Mouse (Mus musculus): ENCODE data around the gene Tsg101. TPM values are rescaled to one million over a fixed set of nuclear protein-coding genes. Genes with fewer than 3 reads are reported as not detected.

Tsg101 gene
- total and polyA plus RNA-seq, 2 experiments from 2014 or later: 135 to 323 TPM

- peak; percentile 51 for TF ChIP-seq CTCF (IDR thresholded peaks at IDR 0.05)
- Histone ChIP-seq H3K9me3 (ENCODE audit: low read length) (no peaks in the 10 kb centered on the region), H3K9ac (replicated peaks; ENCODE audit: low read length, poor library complexity, severe bottlenecking) (peak within 1 kb of the TSS; percentile 70), H3K4me1 (ENCODE audit: insufficient read depth, low read length) (no peaks in the 10 kb centered on the region; the same call in 1 of the 2 replicates), H3K36me3 (ENCODE audit: insufficient read depth, low read length) (peaks cover 10% of the 10 kb centered on the region; the same call in 1 of the 2 replicates), H3K4me3 (ENCODE audit: low read depth, low read length) (peak within 1 kb of the TSS; percentile 52), H3K27ac (ENCODE audit: low read depth, low read length) (peak within 1 kb of the TSS; percentile 13; the same call in 1 of the 2 replicates), H3K4me2 (ENCODE audit: low read depth, low read length, poor library complexity, severe bottlenecking) (peak within 1 kb of the TSS; percentile 67), H3K27me3 (ENCODE audit: insufficient read depth, low read length) (no peaks in the 10 kb centered on the region)
- DNase-seq (ENCODE audit: low spot score) (peak; percentile 92), ATAC-seq (ENCODE audit: low FRiP score) (peak; percentile 89)
- under 1% methylated on average over 51 of the region's 51 CpGs for WGBS
Measured at GRCm38 (mm10) chr7:46957831-46958691, 38.3 kb upstream of the Tsg101 start, which contains the start of gene Uevld. Gene Uevld, minus strand, starts transcription at chr7:46958527.

GRCm38 (mm10) chr7:46935847-46936246 is 16.1 kb upstream of the Tsg101 start:
- peaks cover 17% of the 10 kb centered on the region; the same call in 1 of the 2 replicates for H3K36me3 ChIP-seq (ENCODE audit: insufficient read depth, low read length)
- H3K4me1 ChIP-seq (ENCODE audit: insufficient read depth, low read length): no peaks in the 10 kb centered on the region
- H3K27ac ChIP-seq (ENCODE audit: low read depth, low read length): no peak overlapping the region
- no peaks in the 10 kb centered on the region for H3K9me3 ChIP-seq (ENCODE audit: low read length)
- no peak overlapping the region for H3K4me3 ChIP-seq (ENCODE audit: low read depth, low read length)
- H3K4me2 ChIP-seq (ENCODE audit: low read depth, low read length, poor library complexity, severe bottlenecking): no peak overlapping the region
- WGBS: 43% methylated on average over 4 of the region's 4 CpGs
- peak; percentile 76 for TF ChIP-seq CTCF (IDR thresholded peaks at IDR 0.05)
- H3K9ac ChIP-seq (replicated peaks; ENCODE audit: low read length, poor library complexity, severe bottlenecking): no peak overlapping the region
- ATAC-seq (ENCODE audit: low FRiP score) (0 out of 2 replicates have a peak, but pooled peaks have one; percentile 27), DNase-seq (ENCODE audit: low spot score) (peak; percentile 73)
- H3K27me3 ChIP-seq (ENCODE audit: insufficient read depth, low read length): no peaks in the 10 kb centered on the region

DNA sequence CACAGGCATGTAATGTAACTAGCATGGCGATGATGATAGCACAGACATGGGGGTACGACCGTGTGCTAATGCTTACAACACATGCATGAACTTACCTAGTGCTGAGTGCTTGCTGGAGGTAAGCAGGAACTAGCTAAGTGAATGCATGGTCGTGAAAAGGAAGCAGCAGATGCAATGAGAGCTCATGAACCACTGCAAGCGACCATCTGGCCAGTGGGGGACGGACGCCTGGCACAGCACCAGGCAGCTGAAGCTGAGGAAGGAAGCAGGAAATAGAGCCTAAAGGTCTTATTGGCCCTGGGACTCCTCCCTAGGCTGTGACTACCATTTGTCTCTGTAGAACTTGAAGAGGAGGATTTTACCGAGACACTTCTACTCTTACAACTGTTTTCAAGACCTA is 15.0 kb upstream of the Tsg101 start:
- Histone ChIP-seq H3K4me1 (ENCODE audit: insufficient read depth, low read length) (no peaks in the 10 kb centered on the region), H3K27me3 (ENCODE audit: insufficient read depth, low read length) (no peaks in the 10 kb centered on the region), H3K27ac (ENCODE audit: low read depth, low read length) (no peak overlapping the region), H3K9ac (replicated peaks; ENCODE audit: low read length, poor library complexity, severe bottlenecking) (no peak overlapping the region), H3K9me3 (ENCODE audit: low read length) (no peaks in the 10 kb centered on the region), H3K4me2 (ENCODE audit: low read depth, low read length, poor library complexity, severe bottlenecking) (no peak overlapping the region), H3K36me3 (ENCODE audit: insufficient read depth, low read length) (peaks cover 23% of the 10 kb centered on the region; the same call in 1 of the 2 replicates), H3K4me3 (ENCODE audit: low read depth, low read length) (no peak overlapping the region)
- no peak for DNase-seq (ENCODE audit: low spot score)
- no peak for ATAC-seq (ENCODE audit: low FRiP score)
- no peak for TF ChIP-seq CTCF (IDR thresholded peaks at IDR 0.05)
- WGBS: 84% methylated on average over 8 of the region's 8 CpGs

DNA sequence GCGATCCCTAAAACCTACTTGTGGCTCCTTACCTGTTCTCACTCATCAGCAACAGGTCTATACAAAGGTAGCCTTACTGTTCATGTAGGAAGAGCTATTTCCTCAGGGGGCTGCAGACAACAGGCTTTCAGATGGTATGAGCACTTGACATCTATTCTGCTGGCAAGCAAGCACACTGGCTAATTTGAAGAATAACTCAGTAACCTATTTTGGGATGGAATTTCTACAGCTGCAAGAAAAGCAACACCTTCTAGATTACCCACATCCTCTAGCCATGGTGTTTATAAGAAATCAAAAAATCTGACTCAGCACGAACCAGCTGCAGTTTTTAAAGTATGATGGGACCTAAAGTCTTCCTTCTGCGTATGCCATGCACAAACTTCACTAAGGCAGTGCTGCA is 11.6 kb upstream of the Tsg101 start:
- no peaks in the 10 kb centered on the region for H3K27me3 ChIP-seq (ENCODE audit: insufficient read depth, low read length)
- no peak overlapping the region for H3K27ac ChIP-seq (ENCODE audit: low read depth, low read length)
- H3K9ac ChIP-seq (replicated peaks; ENCODE audit: low read length, poor library complexity, severe bottlenecking): no peak overlapping the region
- no peak for DNase-seq (ENCODE audit: low spot score)
- peaks cover 33% of the 10 kb centered on the region for H3K36me3 ChIP-seq (ENCODE audit: insufficient read depth, low read length)
- WGBS: 94% methylated on average over 3 of the region's 3 CpGs
- H3K9me3 ChIP-seq (ENCODE audit: low read length): no peaks in the 10 kb centered on the region
- no peak overlapping the region for H3K4me2 ChIP-seq (ENCODE audit: low read depth, low read length, poor library complexity, severe bottlenecking)
- no peaks in the 10 kb centered on the region for H3K4me1 ChIP-seq (ENCODE audit: insufficient read depth, low read length)
- no peak overlapping the region for H3K4me3 ChIP-seq (ENCODE audit: low read depth, low read length)
- ATAC-seq (ENCODE audit: low FRiP score): no peak
- no peak for TF ChIP-seq CTCF (IDR thresholded peaks at IDR 0.05)

DNA sequence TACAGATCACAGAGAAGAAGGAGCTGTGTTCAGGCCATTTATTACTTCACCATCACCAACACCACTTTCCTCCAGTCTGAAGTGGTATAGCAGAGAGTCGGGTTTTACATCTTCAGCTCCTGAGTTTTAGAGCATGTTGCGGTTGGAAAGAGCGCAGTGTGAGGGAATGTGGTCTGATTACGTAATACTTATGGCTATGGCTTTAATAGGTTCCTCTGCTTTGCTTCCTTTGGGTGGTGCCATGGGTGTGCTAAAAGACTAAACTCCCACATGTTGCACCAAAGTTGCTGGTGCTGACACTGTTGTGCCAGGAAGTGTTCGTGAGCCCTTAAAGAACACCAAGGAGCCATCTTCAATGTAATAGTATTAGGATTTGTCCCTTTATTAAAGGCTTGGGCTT is 8.5 kb upstream of the Tsg101 start:
- Histone ChIP-seq H3K9me3 (ENCODE audit: low read length) (no peaks in the 10 kb centered on the region), H3K4me1 (ENCODE audit: insufficient read depth, low read length) (no peaks in the 10 kb centered on the region), H3K36me3 (ENCODE audit: insufficient read depth, low read length) (peaks cover 25% of the 10 kb centered on the region), H3K9ac (replicated peaks; ENCODE audit: low read length, poor library complexity, severe bottlenecking) (no peak overlapping the region), H3K4me2 (ENCODE audit: low read depth, low read length, poor library complexity, severe bottlenecking) (no peak overlapping the region), H3K27me3 (ENCODE audit: insufficient read depth, low read length) (no peaks in the 10 kb centered on the region), H3K27ac (ENCODE audit: low read depth, low read length) (no peak overlapping the region), H3K4me3 (ENCODE audit: low read depth, low read length) (no peak overlapping the region)
- ATAC-seq (ENCODE audit: low FRiP score): no peak
- DNase-seq (ENCODE audit: low spot score): no peak
- 92% methylated on average over 5 of the region's 5 CpGs for WGBS
- no peak for TF ChIP-seq CTCF (IDR thresholded peaks at IDR 0.05)

- no peak for ATAC-seq (ENCODE audit: low FRiP score)
Measured at GRCm38 (mm10) chr7:46922075-46922474, 2.3 kb upstream of the Tsg101 start.

More at GRCm38 (mm10) chr7:46922075-46922474, 2.3 kb upstream of the Tsg101 start:
- H3K27ac ChIP-seq (ENCODE audit: low read depth, low read length): no peak overlapping the region
- no peaks in the 10 kb centered on the region for H3K9me3 ChIP-seq (ENCODE audit: low read length)
- peaks cover 6% of the 10 kb centered on the region; the same call in 1 of the 2 replicates for H3K36me3 ChIP-seq (ENCODE audit: insufficient read depth, low read length)
- no peak overlapping the region for H3K4me3 ChIP-seq (ENCODE audit: low read depth, low read length)
- no peak overlapping the region for H3K9ac ChIP-seq (replicated peaks; ENCODE audit: low read length, poor library complexity, severe bottlenecking)
- no peak for TF ChIP-seq CTCF (IDR thresholded peaks at IDR 0.05)
- H3K4me2 ChIP-seq (ENCODE audit: low read depth, low read length, poor library complexity, severe bottlenecking): no peak overlapping the region
- no peaks in the 10 kb centered on the region for H3K27me3 ChIP-seq (ENCODE audit: insufficient read depth, low read length)
- 0 out of 2 replicates have a peak, but pooled peaks cover 11% of the 10 kb centered on the region for H3K4me1 ChIP-seq (ENCODE audit: insufficient read depth, low read length)
- DNase-seq (ENCODE audit: low spot score): no peak
- whole genome bisulfite sequencing: 85% methylated on average over 4 of the region's 4 CpGs
